Mouse (Mus musculus) R1 (cell line): ENCODE results near the gene Rhox2h.
"Not testable (repeated sequence)": the region's sequence is repeated elsewhere in the genome, so short reads cannot be mapped to it uniquely, and the experiment has no call there.

Experiments used
- DNase-seq: peaks from one replicate; pipeline ENCODE4 v3.0.0-alpha.2; 2018; ENCODE audit warnings: low read depth, low spot score

Rhox2h gene

DNA sequence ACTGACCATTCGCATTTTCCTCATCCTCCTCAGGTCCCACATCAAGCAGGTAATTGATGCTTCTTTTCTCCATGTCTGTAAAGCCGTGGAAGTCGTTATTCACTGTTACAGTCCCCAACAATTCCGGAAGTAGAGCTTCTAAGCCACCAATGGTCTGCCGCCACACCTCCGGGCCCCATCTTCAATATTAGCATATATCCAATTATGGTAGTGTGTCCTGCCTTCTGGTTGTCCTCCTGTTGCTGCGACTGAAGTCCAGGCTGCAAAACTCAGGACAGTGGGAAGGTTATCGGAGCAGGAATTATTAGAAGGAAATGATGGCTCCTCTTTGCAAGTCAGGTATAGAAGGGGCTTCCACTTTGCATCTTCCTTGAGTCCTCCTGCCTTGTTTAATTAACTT, at the start of gene Rhox2h:
Rhox2h (minus strand) TSS at position 101 of the 400 bp plus-strand sequence.
- not testable (repeated sequence) for DNase-seq

DNA sequence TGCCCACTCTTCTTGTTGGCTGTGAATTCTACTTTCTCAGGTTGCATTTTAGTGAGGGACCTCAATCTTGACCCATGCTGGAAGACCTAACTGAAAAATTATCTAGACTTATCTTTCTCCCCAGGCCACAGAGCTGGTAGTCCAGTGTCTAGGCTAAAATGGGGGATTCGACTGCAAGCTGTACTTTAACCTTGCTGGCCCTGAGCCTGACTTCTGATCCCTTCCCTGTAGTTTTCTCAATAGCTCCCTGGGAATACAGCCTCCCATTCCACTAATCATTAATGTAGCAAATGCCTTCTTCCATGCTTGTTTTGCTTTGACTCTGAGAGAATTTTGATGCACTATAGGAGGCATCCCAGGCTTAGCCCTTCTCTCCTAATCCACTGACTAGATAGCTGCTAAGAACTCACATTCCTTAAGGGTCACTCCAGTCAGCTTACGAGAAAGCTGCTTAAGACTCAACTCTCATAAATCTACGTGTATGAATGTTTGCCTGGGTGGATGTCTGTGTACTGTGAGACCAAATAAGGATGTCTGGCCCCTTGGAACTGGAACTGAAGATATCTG, 28.8 kb upstream of the Rhox2h start:
- DNase-seq = peak; percentile 5

DNA sequence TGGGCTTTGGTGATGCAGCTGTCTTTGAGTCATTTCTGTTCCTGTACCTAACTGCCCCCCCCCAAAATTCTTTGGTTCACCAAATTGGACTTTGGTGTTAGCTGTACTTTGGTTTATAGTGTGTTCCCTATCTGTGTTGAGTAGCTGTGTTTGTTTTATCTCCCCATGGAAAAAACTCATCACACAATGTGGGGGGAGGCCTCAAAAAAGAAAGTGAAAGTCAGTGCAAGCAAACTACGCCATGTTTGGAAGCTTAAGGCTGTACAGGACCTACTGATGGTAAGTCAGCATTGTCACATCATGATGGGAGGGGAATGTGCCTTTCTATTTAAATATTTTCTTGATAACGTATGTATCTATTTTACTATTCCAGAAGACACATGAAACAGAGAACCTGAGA, 19.2 kb upstream of the Rhox2h start:
- DNase-seq = no peak

DNA sequence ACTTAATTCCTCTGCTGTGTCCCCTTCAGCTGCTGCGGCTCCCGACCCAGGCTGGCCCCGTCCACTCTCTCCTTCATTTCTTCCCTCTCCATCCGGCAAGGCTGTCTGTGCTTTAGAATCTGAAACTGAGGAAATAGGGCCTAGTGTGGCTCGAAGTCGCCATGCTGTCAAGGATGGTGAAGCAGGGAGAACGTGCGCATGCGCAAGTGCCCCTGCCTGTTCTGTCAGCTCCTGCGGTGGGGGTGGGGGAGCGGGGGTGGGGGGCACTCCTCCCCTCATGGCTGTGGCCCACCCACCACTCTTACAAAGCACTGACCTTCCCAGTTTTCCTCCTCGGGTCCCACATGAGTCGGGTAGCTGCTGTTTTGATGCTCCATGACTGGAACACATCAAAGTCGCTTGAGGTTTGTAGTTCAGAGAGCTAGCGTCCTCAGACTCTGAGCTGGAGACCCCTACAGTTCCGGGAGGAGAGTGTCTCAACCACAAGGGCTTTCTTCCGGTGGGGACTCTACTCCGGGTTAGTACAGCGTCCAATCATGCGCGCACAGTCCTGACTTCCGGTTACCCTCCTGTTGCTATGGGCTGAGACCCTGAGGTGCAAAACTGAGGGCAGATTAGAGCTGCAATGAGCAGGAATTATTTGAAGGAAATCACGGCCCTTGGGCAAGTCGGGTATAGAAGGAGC, 10.1 kb upstream of the Rhox2h start:
- peak; percentile 76 for DNase-seq

DNA sequence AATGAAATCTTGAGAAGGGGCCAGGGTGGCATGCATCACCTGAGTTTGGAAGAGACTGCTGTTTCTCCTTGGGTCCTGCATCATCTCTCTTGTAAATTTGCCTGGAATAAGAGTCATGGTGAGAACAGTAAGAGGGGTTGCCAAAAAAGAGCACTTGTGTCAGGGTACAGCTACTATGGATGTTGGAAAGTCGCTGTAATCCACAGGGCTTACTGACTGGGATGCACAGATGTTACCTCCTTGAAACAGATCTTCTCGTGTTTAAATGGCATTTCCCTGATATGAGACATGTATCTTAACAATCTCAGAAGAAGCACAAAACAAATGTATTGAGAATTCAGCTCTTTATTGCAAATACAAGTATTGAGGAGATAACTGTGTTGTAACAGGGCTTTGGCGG, 4.4 kb downstream of the Rhox2h start, which contains the start of gene Rhox3h:
Rhox3h (minus strand) TSS at position 101 of the 400 bp plus-strand sequence.
- DNase-seq = not testable (repeated sequence)

DNA sequence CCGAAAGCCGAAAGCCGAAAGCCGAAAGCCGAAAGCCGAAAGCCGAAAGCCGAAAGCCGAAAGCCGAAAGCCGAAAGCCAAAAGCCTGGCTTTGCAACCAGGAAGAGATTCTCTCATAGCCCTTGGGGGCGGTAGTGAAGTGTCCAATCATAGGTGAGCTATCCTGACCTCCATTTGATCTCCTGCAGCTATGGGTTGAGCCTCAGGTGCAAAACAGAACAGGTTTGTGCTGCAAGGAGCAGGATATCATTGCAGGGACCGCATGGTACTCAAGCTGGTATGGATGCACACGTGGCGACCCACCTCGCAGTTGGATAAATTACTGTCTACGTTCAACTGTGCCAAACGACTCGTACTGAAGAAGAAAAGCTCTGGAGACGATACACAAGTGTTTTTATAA, 21.9 kb downstream of the Rhox2h start, which contains the start of gene Rhox4g:
Rhox4g (minus strand) TSS at position 101 of the 400 bp plus-strand sequence.
- not testable (repeated sequence) for DNase-seq

DNA sequence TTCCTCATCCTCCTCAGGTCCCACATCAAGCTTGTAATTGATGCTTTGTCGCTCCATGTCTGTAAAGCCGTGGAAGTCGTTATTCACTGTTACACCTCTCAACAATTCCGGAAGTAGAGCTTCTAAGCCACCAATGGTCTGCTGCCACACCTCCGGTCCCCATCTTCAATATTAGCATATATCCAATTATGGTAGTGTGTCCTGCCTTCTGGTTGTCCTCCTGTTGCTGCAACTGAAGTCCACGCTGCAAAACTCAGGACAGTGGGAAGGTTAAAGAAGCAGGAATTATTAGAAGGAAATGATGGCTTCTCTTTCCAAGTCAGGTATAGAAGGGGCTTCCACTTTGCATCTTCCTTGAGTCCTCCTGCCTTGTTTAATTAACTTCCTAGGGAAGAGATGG, 29.7 kb downstream of the Rhox2h start, which contains the start of gene Rhox2g:
Rhox2g (minus strand) TSS at position 101 of the 400 bp plus-strand sequence.
- not testable (repeated sequence) for DNase-seq

DNA sequence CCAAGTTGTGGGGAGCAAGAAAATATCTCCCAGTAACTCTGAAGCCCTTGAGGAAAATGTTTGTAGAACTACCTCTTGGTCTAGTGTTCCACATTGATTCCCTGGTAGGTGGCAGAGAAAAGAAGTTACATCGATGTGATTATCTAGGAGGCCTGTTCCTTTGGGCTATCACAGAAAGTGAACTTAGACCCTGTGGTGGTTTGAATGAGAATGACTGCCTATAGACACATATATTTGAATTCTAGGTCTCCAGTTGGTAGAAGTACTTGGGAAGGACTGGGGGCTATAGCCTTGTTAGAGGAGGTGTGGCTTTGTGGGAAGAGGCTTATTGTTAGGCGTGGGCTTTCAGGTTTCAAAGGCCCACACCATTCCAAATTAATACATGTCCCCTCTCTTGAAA, 44.6 kb downstream of the Rhox2h start, which contains the start of gene Rhox3g:
Rhox3g (minus strand) TSS at position 101 of the 400 bp plus-strand sequence.
- DNase-seq = not testable (repeated sequence)
